10 mouse cellular contexts compared by ENCODE assay signal in genomic region chr16:89827496-89828125, GRCm38 (mm10).
A peak's percentile ranks its signal among the peaks of the same experiment; 100 is the strongest.
DNase-seq lines count a peak whose midpoint lies in the region; ATAC-seq lines count a peak whose summit lies in the region.
"Had no signal": no experiment of that assay in that cellular context is flagged by ENCODE, and none has a peak within 500 bp of the region (broad histone marks: within the 10 kb centered on the region; RNA-seq: fewer than 3 reads in every experiment).

No protein-coding gene starts in this region.

- no peaks in the 10 kb centered on the region for H3K27me3 ChIP-seq in forebrain, embryonic 16.5 days (replicated peaks; ENCODE audit: control insufficient read depth, insufficient read depth, low read length)
- H3K27me3 ChIP-seq in forebrain, embryonic 11.5 days (ENCODE audit: control insufficient read depth, insufficient read depth, low read length), result no peaks in the 10 kb centered on the region
- H3K27me3 ChIP-seq in midbrain, embryonic 11.5 days (ENCODE audit: control insufficient read depth, insufficient read depth, low read length), result no peaks in the 10 kb centered on the region
- no peaks in the 10 kb centered on the region for H3K27me3 ChIP-seq in midbrain, embryonic 15.5 days (replicated peaks)
- H3K27me3 ChIP-seq: kidney, embryonic 15.5 days had no signal

- no peak overlapping the region for H3K4me3 ChIP-seq in forebrain, embryonic 16.5 days (replicated peaks; ENCODE audit: low read length)
- H3K4me3 ChIP-seq in forebrain, embryonic 11.5 days (ENCODE audit: low read depth, low read length), result no peak overlapping the region
- H3K4me3 ChIP-seq in midbrain, embryonic 11.5 days (ENCODE audit: low read depth, low read length), result no peak overlapping the region
- H3K4me3 ChIP-seq in midbrain, embryonic 15.5 days, result no peak overlapping the region
- H3K4me3 ChIP-seq: kidney, embryonic 15.5 days had no signal

- peaks cover 2% of the 10 kb centered on the region; the same call in 1 of the 2 replicates for H3K4me1 ChIP-seq in forebrain, embryonic 16.5 days (replicated peaks; ENCODE audit: control insufficient read depth, insufficient read depth, low read length)
- no peaks in the 10 kb centered on the region for H3K4me1 ChIP-seq in forebrain, embryonic 11.5 days (replicated peaks; ENCODE audit: control insufficient read depth, insufficient read depth, low read length)
- H3K4me1 ChIP-seq in midbrain, embryonic 11.5 days (ENCODE audit: control insufficient read depth, insufficient read depth, low read length), result peaks cover 2% of the 10 kb centered on the region; the same call in 1 of the 2 replicates
- H3K4me1 ChIP-seq in midbrain, embryonic 15.5 days, result 0 out of 2 replicates have a peak, but pooled peaks cover 4% of the 10 kb centered on the region

- 68% methylated on average over 17 of the region's 17 CpGs for WGBS in forebrain, embryonic 16.5 days
- 84% methylated on average over 17 of the region's 17 CpGs for WGBS in forebrain, embryonic 11.5 days
- WGBS in midbrain, embryonic 11.5 days, result 78% methylated on average over 17 of the region's 17 CpGs
- whole genome bisulfite sequencing in midbrain, embryonic 15.5 days, result 66% methylated on average over 17 of the region's 17 CpGs

- H3K4me2 ChIP-seq in forebrain, embryonic 16.5 days (ENCODE audit: low read length), result no peak overlapping the region
- no peak overlapping the region for H3K4me2 ChIP-seq in forebrain, embryonic 11.5 days (ENCODE audit: low read depth, low read length, severe bottlenecking)
- H3K4me2 ChIP-seq in midbrain, embryonic 11.5 days, result no peak overlapping the region
- H3K4me2 ChIP-seq in midbrain, embryonic 15.5 days, result no peak overlapping the region
- H3K4me2 ChIP-seq: kidney, embryonic 15.5 days had no signal

- H3K36me3 ChIP-seq in forebrain, embryonic 16.5 days (ENCODE audit: control insufficient read depth, insufficient read depth), result no peaks in the 10 kb centered on the region
- H3K36me3 ChIP-seq in forebrain, embryonic 11.5 days (ENCODE audit: control insufficient read depth, insufficient read depth, low read length), result no peaks in the 10 kb centered on the region
- no peaks in the 10 kb centered on the region for H3K36me3 ChIP-seq in midbrain, embryonic 11.5 days (ENCODE audit: control insufficient read depth, insufficient read depth, low read length)
- no peaks in the 10 kb centered on the region for H3K36me3 ChIP-seq in midbrain, embryonic 15.5 days (replicated peaks)
- H3K36me3 ChIP-seq: kidney, embryonic 15.5 days had no signal

- no peak overlapping the region for H3K27ac ChIP-seq in forebrain, embryonic 16.5 days (ENCODE audit: low read length)
- H3K27ac ChIP-seq in forebrain, embryonic 11.5 days (ENCODE audit: low read depth, low read length), result no peak overlapping the region
- H3K27ac ChIP-seq in midbrain, embryonic 11.5 days (ENCODE audit: low read depth, low read length), result no peak overlapping the region
- H3K27ac ChIP-seq in midbrain, embryonic 15.5 days, result no peak overlapping the region
- H3K27ac ChIP-seq: kidney, embryonic 15.5 days had no signal

- peak; percentile 11 for ATAC-seq in forebrain, embryonic 16.5 days
- ATAC-seq in forebrain, embryonic 11.5 days (replicated peaks; ENCODE audit: low FRiP score), result no peak
- ATAC-seq in midbrain, embryonic 11.5 days (ENCODE audit: low FRiP score), result no peak
- ATAC-seq in midbrain, embryonic 15.5 days (replicated peaks), result no peak
- peak; percentile 18 for ATAC-seq in inflammation-experienced regulatory T-cells, adult 6 months

- no peak overlapping the region for H3K9ac ChIP-seq in forebrain, embryonic 16.5 days (replicated peaks; ENCODE audit: low read depth, low read length)
- H3K9ac ChIP-seq in forebrain, embryonic 11.5 days (ENCODE audit: low read length), result no peak overlapping the region
- H3K9ac ChIP-seq in midbrain, embryonic 11.5 days (ENCODE audit: low read length), result no peak overlapping the region
- no peak overlapping the region for H3K9ac ChIP-seq in midbrain, embryonic 15.5 days
- H3K9ac ChIP-seq: kidney, embryonic 15.5 days had no signal

- DNase-seq in forebrain, embryonic 11.5 days (ENCODE audit: low spot score), result no peak
- peak; percentile 76 for DNase-seq in midbrain, embryonic 11.5 days (ENCODE audit: low spot score, missing footprints)
- peak; percentile 55 for DNase-seq in thymus, postnatal 25 days
- no peak for DNase-seq in layer of hippocampus, postnatal 36 days
- DNase-seq in embryo, embryonic 10.5 days (ENCODE audit: low spot score), result no peak
- DNase-seq: lung, postnatal 36 days had no signal

- H3K9me3 ChIP-seq in forebrain, embryonic 16.5 days (ENCODE audit: control insufficient read depth, low read length), result no peaks in the 10 kb centered on the region
- H3K9me3 ChIP-seq in forebrain, embryonic 11.5 days (ENCODE audit: control insufficient read depth, low read length), result no peaks in the 10 kb centered on the region
- H3K9me3 ChIP-seq in midbrain, embryonic 11.5 days (ENCODE audit: control insufficient read depth, low read length), result no peaks in the 10 kb centered on the region
- no peaks in the 10 kb centered on the region for H3K9me3 ChIP-seq in midbrain, embryonic 15.5 days
- H3K9me3 ChIP-seq: kidney, embryonic 15.5 days had no signal

Comparison
In these comparisons a context has a peak if more than half of its experiments do, and no peak if none do; other contexts are left out.
1. ATAC-seq: peak in forebrain, embryonic 16.5 days (single experiment) and inflammation-experienced regulatory T-cells, adult 6 months (single experiment); none in forebrain, embryonic 11.5 days (single experiment), midbrain, embryonic 11.5 days (single experiment) and midbrain, embryonic 15.5 days (single experiment).
2. DNase-seq: peak in midbrain, embryonic 11.5 days (single experiment) and thymus, postnatal 25 days (single experiment); none in forebrain, embryonic 11.5 days (single experiment), layer of hippocampus, postnatal 36 days (0 of 2) and embryo, embryonic 10.5 days (single experiment).